Mouse (Mus musculus) cortical plate, adult 2 months (tissue): ENCODE measurements around the gene Tiam1.

ENCODE experiments used
- CTCF ChIP-seq: fragments of 200-500 bp; IDR thresholded peaks from 2 replicates; pipeline ENCODE4 v1.5.1; 2011; ENCODE audit warnings: mild to moderate bottlenecking, control low read depth, low read length; ENCODE audit not compliant: insufficient read depth; ENCODE audit errors: extremely low read depth
- POLR2A ChIP-seq: fragments of 200-500 bp; IDR thresholded peaks from 2 replicates; pipeline ENCODE4 v1.6.1; 2011; ENCODE audit warnings: mild to moderate bottlenecking, low read length, control low read depth; ENCODE audit not compliant: insufficient read depth; ENCODE audit errors: extremely low read depth

GRCm38 (mm10) chr16:89958982-89959381 is 184.6 kb downstream of the Tiam1 start:
- no peak for TF ChIP-seq CTCF
- TF ChIP-seq POLR2A, result no peak
